Comparison of ENCODE assay signal across 16 mouse cellular contexts in genomic region chr8:109848981-109849380, GRCm38 (mm10).
"Had no signal": no experiment of that assay in that cellular context is flagged by ENCODE, and none has a peak within 500 bp of the region (broad histone marks: within the 10 kb centered on the region; RNA-seq: fewer than 3 reads in every experiment).

No protein-coding gene starts in this region.

- H3K4me3 ChIP-seq: neural tube, embryonic 13.5 days; neural tube, embryonic 15.5 days; stomach, embryonic 15.5 days had no signal

- DNase-seq: retina, postnatal 1 day; right cerebral cortex, adult 18-20 months; right cerebral cortex, postnatal 14 days; right cerebral cortex, postnatal 25 days; right cerebral cortex, postnatal 4 days; spleen, adult 18-20 months; thymus, adult 18-20 months; thymus, adult 2 months; thymus, postnatal 14 days; thymus, postnatal 25 days; thymus, postnatal 36 days; thymus, postnatal 4 days had no signal

- H3K4me1 ChIP-seq: neural tube, embryonic 13.5 days; neural tube, embryonic 15.5 days; stomach, embryonic 15.5 days had no signal

- H3K9me3 ChIP-seq: neural tube, embryonic 13.5 days; neural tube, embryonic 15.5 days; stomach, embryonic 15.5 days had no signal

- H3K4me2 ChIP-seq: neural tube, embryonic 13.5 days; neural tube, embryonic 15.5 days; stomach, embryonic 15.5 days had no signal

- H3K9ac ChIP-seq: neural tube, embryonic 13.5 days; neural tube, embryonic 15.5 days; stomach, embryonic 15.5 days had no signal

- H3K27ac ChIP-seq: neural tube, embryonic 13.5 days; neural tube, embryonic 15.5 days; stomach, embryonic 15.5 days; stomach, postnatal 0 days had no signal

- H3K27me3 ChIP-seq: neural tube, embryonic 13.5 days; neural tube, embryonic 15.5 days; stomach, embryonic 15.5 days had no signal
